Mouse (Mus musculus) liver, embryonic 13.5 days (tissue): ENCODE data around the gene Gm1043. TPM values are rescaled to one million over a fixed set of nuclear protein-coding genes. Genes with fewer than 3 reads are reported as not detected.

Source experiments
- ATAC-seq: fragments of 200-750 bp; cut with Nextera tagmentation; 2 replicates; pipeline ENCODE4 v1.8.0; 2017; ENCODE audit warnings: low read depth, mild to moderate bottlenecking, moderate number of reproducible peaks, moderate library complexity
- DNase-seq: peaks from one replicate; pipeline ENCODE4 v3.0.0; 2022
- H3K27ac ChIP-seq: fragments of 300-500 bp; sonication (generic); 2 replicates; pipeline ENCODE4 v1.5.1; 2015; ENCODE audit warnings: moderate library complexity, mild to moderate bottlenecking, inconsistent platforms
- H3K27me3 ChIP-seq: fragments of 300-500 bp; sonication (generic); 2 replicates; pipeline ENCODE4 v1.6.1; 2015; ENCODE audit warnings: mild to moderate bottlenecking, inconsistent platforms
- H3K36me3 ChIP-seq: fragments of 300-500 bp; sonication (generic); 2 replicates; pipeline ENCODE4 v1.6.1; 2015; ENCODE audit warnings: mild to moderate bottlenecking, inconsistent platforms
- H3K4me1 ChIP-seq: fragments of 300-500 bp; sonication (generic); replicated peaks from 2 replicates; pipeline ENCODE4 v1.6.1; 2015; ENCODE audit warnings: inconsistent platforms
- H3K4me2 ChIP-seq: fragments of 300-500 bp; sonication (generic); 2 replicates; pipeline ENCODE4 v1.6.1; 2015; ENCODE audit warnings: inconsistent platforms, mild to moderate bottlenecking, moderate library complexity
- H3K4me3 ChIP-seq: fragments of 300-500 bp; sonication (generic); replicated peaks from 2 replicates; pipeline ENCODE4 v1.5.1; 2015; ENCODE audit warnings: mild to moderate bottlenecking, inconsistent platforms
- H3K9ac ChIP-seq: fragments of 300-500 bp; sonication (generic); 2 replicates; pipeline ENCODE4 v1.6.1; 2015; ENCODE audit warnings: mild to moderate bottlenecking, inconsistent platforms
- H3K9me3 ChIP-seq: fragments of 300-500 bp; sonication (generic); replicated peaks from 2 replicates; pipeline ENCODE4 v1.6.1; 2016; ENCODE audit warnings: inconsistent platforms
- WGBS: fragments of 180-500 bp; shearing (Covaris S2); methylation state at CpG from one replicate; pipeline ENCODE4 v1.1.7; 2015; ENCODE audit not compliant: insufficient replicate concordance; 5-methylcytosine and 5-hydroxymethylcytosine counted together
- polyA plus RNA-seq: library from polyadenylated mRNA; unstranded; fragments of >200 nt; fragmentation: Nextera tagmentation; extraction: Ambion mirVana; gene quantifications from 2 replicates; pipeline ENCODE4 v1.2.1, GENCODE M21; 2015

Gene Gm1043
- polyA plus RNA-seq, 1 experiment from 2014 or later: not detected

DNA sequence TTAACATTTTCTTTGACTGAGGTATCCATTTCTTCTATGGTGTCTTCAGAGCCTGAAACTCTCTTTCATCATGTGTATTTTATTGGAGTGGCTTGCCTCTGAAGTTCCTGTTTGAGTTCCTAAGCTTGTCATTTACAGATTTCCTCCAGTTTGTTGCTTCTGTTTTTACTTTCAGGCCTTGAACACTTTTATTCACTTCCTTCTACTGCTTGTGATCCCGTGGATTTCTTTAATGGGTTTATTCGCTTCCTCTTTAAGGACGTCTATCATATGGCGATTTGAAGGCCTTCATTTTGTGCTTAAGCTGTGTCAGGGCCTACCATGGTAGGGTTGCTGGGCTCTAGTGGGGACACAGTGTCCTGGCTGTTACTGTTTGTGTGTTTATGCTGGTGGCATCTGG lies 11.5 kb upstream of the Gm1043 start:
- no peaks in the 10 kb centered on the region for H3K36me3 ChIP-seq
- ATAC-seq: no peak
- H3K9me3 ChIP-seq: no peaks in the 10 kb centered on the region
- no peak overlapping the region for H3K4me3 ChIP-seq
- H3K27ac ChIP-seq: no peak overlapping the region
- 0 out of 2 replicates have a peak, but pooled peaks cover 3% of the 10 kb centered on the region for H3K27me3 ChIP-seq
- 49% methylated on average over 4 of the region's 4 CpGs for WGBS
- H3K4me1 ChIP-seq: no peaks in the 10 kb centered on the region
- DNase-seq: no peak
- no peak overlapping the region for H3K9ac ChIP-seq
- no peak overlapping the region for H3K4me2 ChIP-seq

DNA sequence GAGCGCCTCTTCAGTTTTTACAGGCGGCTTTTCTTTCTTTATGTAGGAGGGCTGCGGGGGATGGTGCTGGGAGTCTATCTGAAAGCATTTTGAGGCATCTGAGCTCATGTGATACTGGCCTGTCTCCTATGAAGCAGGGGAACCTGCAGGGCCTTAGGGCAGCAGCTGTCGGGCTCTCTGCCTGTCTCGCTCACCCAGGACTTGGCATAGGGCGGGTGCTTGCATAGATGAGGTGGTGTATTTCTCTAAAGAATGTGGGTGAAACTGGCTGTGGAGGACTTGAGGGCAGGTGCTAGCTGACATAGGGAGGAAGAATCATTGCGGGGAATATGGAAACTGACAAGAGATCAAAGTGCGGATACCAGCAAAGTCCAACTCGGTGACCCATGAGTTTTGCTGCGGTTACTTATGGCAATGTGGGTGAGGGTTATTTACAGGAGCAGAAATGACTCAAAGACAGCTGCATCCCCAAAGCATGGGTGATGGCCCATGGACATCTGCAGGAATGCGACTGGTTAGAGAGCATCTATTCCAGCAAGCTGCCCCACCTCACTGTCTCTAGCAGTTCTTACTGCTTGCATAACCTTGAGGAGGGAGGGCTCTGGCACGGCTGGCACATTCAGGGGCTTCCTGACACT lies 8.4 kb upstream of the Gm1043 start:
- Histone ChIP-seq H3K4me2 (no peak overlapping the region), H3K4me3 (no peak overlapping the region), H3K4me1 (no peaks in the 10 kb centered on the region), H3K27me3 (0 out of 2 replicates have a peak, but pooled peaks cover 3% of the 10 kb centered on the region), H3K36me3 (no peaks in the 10 kb centered on the region), H3K27ac (no peak overlapping the region), H3K9ac (no peak overlapping the region), H3K9me3 (no peaks in the 10 kb centered on the region)
- DNase-seq (no peak), ATAC-seq (no peak)
- WGBS: 47% methylated on average over 12 of the region's 12 CpGs

- ATAC-seq (no peak), DNase-seq (no peak)
- H3K36me3 ChIP-seq: no peaks in the 10 kb centered on the region
- 25% methylated on average over 3 of the region's 3 CpGs for WGBS
- H3K4me1 ChIP-seq: no peaks in the 10 kb centered on the region
- H3K4me3 ChIP-seq: no peak overlapping the region
- H3K27me3 ChIP-seq: 0 out of 2 replicates have a peak, but pooled peaks cover 3% of the 10 kb centered on the region
- H3K4me2 ChIP-seq: no peak overlapping the region
- H3K27ac ChIP-seq: no peak overlapping the region
- no peak overlapping the region for H3K9ac ChIP-seq
- no peaks in the 10 kb centered on the region for H3K9me3 ChIP-seq
Measured at GRCm38 (mm10) chr5:37077330-37077698, 7.9 kb upstream of the Gm1043 start.

DNA sequence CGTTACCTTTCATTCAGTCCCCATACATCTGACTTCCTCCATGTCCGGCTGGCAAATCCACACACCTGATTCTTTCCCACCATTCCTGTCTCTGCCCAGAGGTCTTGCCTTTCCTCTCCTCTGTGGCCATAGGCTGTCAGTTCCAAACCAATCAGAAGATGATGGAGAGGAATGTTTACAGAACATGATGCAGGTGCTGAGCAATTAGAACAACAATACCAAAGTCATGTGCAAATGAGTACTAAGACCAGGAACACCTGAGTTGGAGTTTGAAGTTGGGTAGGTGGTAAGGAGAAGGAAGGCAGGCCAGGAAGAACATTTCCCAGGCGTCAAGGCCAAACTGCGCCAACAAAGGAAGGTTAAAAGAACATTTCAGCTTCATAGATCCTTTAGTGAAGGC lies 5.7 kb upstream of the Gm1043 start:
- DNase-seq (no peak), ATAC-seq (no peak)
- WGBS: 75% methylated on average over 4 of the region's 4 CpGs
- Histone ChIP-seq H3K4me2 (no peak overlapping the region), H3K9ac (no peak overlapping the region), H3K36me3 (no peaks in the 10 kb centered on the region), H3K27ac (no peak overlapping the region), H3K4me3 (no peak overlapping the region), H3K4me1 (no peaks in the 10 kb centered on the region), H3K9me3 (no peaks in the 10 kb centered on the region), H3K27me3 (0 out of 2 replicates have a peak, but pooled peaks cover 3% of the 10 kb centered on the region)

- no peak for ATAC-seq
- Histone ChIP-seq H3K9ac (no peak overlapping the region), H3K4me3 (no peak overlapping the region), H3K4me2 (no peak overlapping the region), H3K4me1 (no peaks in the 10 kb centered on the region), H3K27me3 (0 out of 2 replicates have a peak, but pooled peaks cover 3% of the 10 kb centered on the region), H3K9me3 (no peaks in the 10 kb centered on the region), H3K27ac (no peak overlapping the region), H3K36me3 (no peaks in the 10 kb centered on the region)
- DNase-seq: no peak
- 67% methylated on average over 5 of the region's 5 CpGs for WGBS
Measured at GRCm38 (mm10) chr5:37080601-37081000, 4.6 kb upstream of the Gm1043 start.

DNA sequence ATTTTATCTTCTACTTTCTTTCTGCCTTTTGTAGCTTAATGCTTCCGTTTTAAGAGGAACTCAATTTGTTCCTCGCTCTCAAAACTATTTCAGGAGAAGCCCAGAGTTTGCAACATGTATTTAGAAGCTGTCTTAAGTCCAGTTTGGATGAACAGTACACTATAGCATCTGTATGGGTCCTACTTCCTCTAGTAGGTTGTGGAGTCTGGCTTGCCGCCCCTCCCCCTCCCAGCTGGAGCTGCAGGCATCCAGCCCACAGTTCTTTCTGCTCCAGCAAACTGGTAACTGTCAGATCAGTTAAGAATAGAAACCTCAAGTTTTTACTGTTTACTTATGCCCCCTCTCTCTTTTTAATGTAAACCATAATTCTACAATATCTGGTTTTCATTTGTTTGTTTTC lies 2.8 kb upstream of the Gm1043 start:
- Histone ChIP-seq H3K4me3 (no peak overlapping the region), H3K9ac (no peak overlapping the region), H3K36me3 (no peaks in the 10 kb centered on the region), H3K4me1 (no peaks in the 10 kb centered on the region), H3K27ac (no peak overlapping the region), H3K27me3 (no peaks in the 10 kb centered on the region), H3K4me2 (no peak overlapping the region), H3K9me3 (no peaks in the 10 kb centered on the region)
- 14% methylated on average over 3 of the region's 3 CpGs for WGBS
- no peak for ATAC-seq
- no peak for DNase-seq

DNA sequence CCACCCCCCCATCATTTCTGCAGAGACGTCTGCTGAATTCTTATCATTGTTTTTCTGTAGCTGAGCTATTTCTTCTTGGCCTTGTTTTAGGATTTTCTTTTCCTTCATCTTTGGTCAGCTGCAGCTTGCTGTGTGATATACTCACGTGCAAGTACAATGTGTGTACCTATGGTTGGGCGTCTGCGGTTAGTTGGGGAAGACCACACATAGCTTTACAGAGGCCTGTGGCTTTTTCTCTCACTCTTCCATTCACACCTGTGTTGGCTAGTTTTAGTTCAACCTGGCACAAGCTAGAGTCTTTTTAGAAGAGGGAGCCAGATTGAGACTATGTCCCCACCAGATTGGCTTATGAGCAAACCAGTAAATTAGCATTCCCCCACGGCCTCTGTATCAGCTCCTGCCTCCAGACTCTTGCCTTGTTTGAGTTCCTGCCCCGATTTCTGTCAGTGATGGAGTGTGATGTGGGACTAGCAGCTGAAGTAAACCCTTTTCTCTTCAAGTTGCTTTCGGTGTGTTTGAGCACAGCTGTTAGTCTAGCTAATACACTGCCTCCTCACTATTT lies 1.9 kb upstream of the Gm1043 start:
- no peaks in the 10 kb centered on the region for H3K9me3 ChIP-seq
- no peak overlapping the region for H3K4me3 ChIP-seq
- H3K4me2 ChIP-seq: no peak overlapping the region
- H3K27ac ChIP-seq: no peak overlapping the region
- H3K9ac ChIP-seq: no peak overlapping the region
- H3K27me3 ChIP-seq: no peaks in the 10 kb centered on the region
- no peaks in the 10 kb centered on the region for H3K4me1 ChIP-seq
- DNase-seq (no peak), ATAC-seq (no peak)
- WGBS: 56% methylated on average over 7 of the region's 7 CpGs
- H3K36me3 ChIP-seq: no peaks in the 10 kb centered on the region

GRCm38 (mm10) chr5:37083850-37084249 lies 1.3 kb upstream of the Gm1043 start:
- Histone ChIP-seq H3K27ac (no peak overlapping the region), H3K4me3 (no peak overlapping the region), H3K9ac (no peak overlapping the region), H3K9me3 (no peaks in the 10 kb centered on the region), H3K4me1 (no peaks in the 10 kb centered on the region), H3K36me3 (no peaks in the 10 kb centered on the region), H3K4me2 (no peak overlapping the region), H3K27me3 (no peaks in the 10 kb centered on the region)
- no peak for DNase-seq
- ATAC-seq: no peak
- WGBS: 88% methylated on average over 9 of the region's 9 CpGs

- no peak overlapping the region for H3K9ac ChIP-seq
- DNase-seq: no peak
- H3K4me1 ChIP-seq: no peaks in the 10 kb centered on the region
- no peaks in the 10 kb centered on the region for H3K9me3 ChIP-seq
- no peaks in the 10 kb centered on the region for H3K36me3 ChIP-seq
- WGBS: 56% methylated on average over 3 of the region's 3 CpGs
- no peak overlapping the region for H3K4me3 ChIP-seq
- H3K27ac ChIP-seq: no peak overlapping the region
- ATAC-seq: no peak
- H3K27me3 ChIP-seq: peaks cover 18% of the 10 kb centered on the region
- H3K4me2 ChIP-seq: no peak overlapping the region
Measured at GRCm38 (mm10) chr5:37085918-37086317, 748 bp downstream of the Gm1043 start.

DNA sequence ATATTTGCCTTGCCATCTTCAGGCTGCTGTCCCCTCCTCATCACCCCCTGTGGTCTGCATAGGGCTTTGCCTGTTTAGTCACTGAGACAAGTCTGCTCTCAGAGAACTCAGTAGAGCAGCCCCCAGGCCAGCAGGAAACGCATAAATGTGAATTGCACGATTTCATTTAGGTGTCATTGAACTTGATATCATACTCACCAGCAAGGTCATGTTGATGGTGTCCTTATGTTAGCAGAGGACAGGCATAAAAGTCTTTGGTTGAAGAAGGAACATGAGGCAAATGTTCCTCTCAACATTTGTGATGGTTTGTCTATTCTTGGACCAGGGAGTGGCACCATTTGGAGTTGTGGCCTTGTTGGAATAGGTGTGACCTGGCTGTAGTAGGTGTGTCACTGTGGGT lies 2.6 kb downstream of the Gm1043 start:
- no peaks in the 10 kb centered on the region for H3K9me3 ChIP-seq
- no peaks in the 10 kb centered on the region for H3K4me1 ChIP-seq
- H3K36me3 ChIP-seq: no peaks in the 10 kb centered on the region
- DNase-seq: no peak
- no peak for ATAC-seq
- H3K27ac ChIP-seq: no peak overlapping the region
- no peak overlapping the region for H3K4me2 ChIP-seq
- peaks cover 37% of the 10 kb centered on the region for H3K27me3 ChIP-seq
- H3K9ac ChIP-seq: no peak overlapping the region
- WGBS: 31% methylated on average over 2 of the region's 2 CpGs
- no peak overlapping the region for H3K4me3 ChIP-seq

- no peak for DNase-seq
- 28% methylated on average over 1 of the region's 1 CpGs for WGBS
- H3K36me3 ChIP-seq: no peaks in the 10 kb centered on the region
- no peak overlapping the region for H3K4me3 ChIP-seq
- H3K9me3 ChIP-seq: no peaks in the 10 kb centered on the region
- H3K27ac ChIP-seq: no peak overlapping the region
- H3K9ac ChIP-seq: no peak overlapping the region
- ATAC-seq: no peak
- H3K27me3 ChIP-seq: peaks cover 40% of the 10 kb centered on the region
- no peaks in the 10 kb centered on the region for H3K4me1 ChIP-seq
- H3K4me2 ChIP-seq: no peak overlapping the region
Measured at GRCm38 (mm10) chr5:37088342-37089108, 3.4 kb downstream of the Gm1043 start.
